Mouse (Mus musculus) thymus, adult 2 months (tissue): Measurements from ENCODE around the gene Prdx5. TPM values are rescaled to one million over a fixed set of nuclear protein-coding genes. Genes with fewer than 3 reads are reported as not detected.
A peak's percentile ranks its signal among the peaks of the same experiment; 100 is the strongest.

Experiments
- DNase-seq: peaks from one replicate; pipeline ENCODE4 v3.0.0; 2021
- H3K27ac ChIP-seq: fragments of 200-500 bp; 2 replicates; pipeline ENCODE4 v1.5.1; 2012; ENCODE audit warnings: low read length, control low read depth; ENCODE audit not compliant: control insufficient read depth, insufficient read depth
- H3K27me3 ChIP-seq: fragments of 200-500 bp; 2 replicates; pipeline ENCODE4 v1.6.1; 2012; ENCODE audit warnings: mild to moderate bottlenecking, low read length, moderate library complexity, mixed read lengths; ENCODE audit not compliant: control insufficient read depth, insufficient read depth
- H3K36me3 ChIP-seq: fragments of 200-500 bp; 2 replicates; pipeline ENCODE4 v1.6.1; 2012; ENCODE audit warnings: mild to moderate bottlenecking, low read length, moderate library complexity; ENCODE audit not compliant: control insufficient read depth, insufficient read depth
- H3K4me1 ChIP-seq: fragments of 200-500 bp; replicated peaks from 2 replicates; pipeline ENCODE4 v1.6.1; 2012; ENCODE audit warnings: low read length; ENCODE audit not compliant: control insufficient read depth, insufficient read depth
- H3K4me3 ChIP-seq: fragments of 200-500 bp; 2 replicates; pipeline ENCODE4 v1.5.1; 2012; ENCODE audit warnings: mild to moderate bottlenecking, low read length, control low read depth, moderate library complexity; ENCODE audit not compliant: control insufficient read depth, insufficient read depth
- CTCF ChIP-seq: fragments of 200-500 bp; IDR thresholded peaks from 2 replicates; pipeline ENCODE4 v1.5.1; 2012; ENCODE audit warnings: mild to moderate bottlenecking, control low read depth, low read length, moderate library complexity, borderline replicate concordance; ENCODE audit not compliant: control insufficient read depth, poor library complexity, insufficient read depth; ENCODE audit errors: extremely low read depth
- POLR2A ChIP-seq: fragments of 200-500 bp; IDR thresholded peaks from 2 replicates; pipeline ENCODE4 v1.6.1; 2012; ENCODE audit warnings: mild to moderate bottlenecking, low read length, control low read depth, moderate library complexity; ENCODE audit not compliant: control insufficient read depth, poor library complexity, insufficient read depth; ENCODE audit errors: extremely low read depth
- WGBS: fragments of 180-500 bp; shearing (Covaris S2); methylation state at CpG from one replicate; pipeline ENCODE4 v1.1.7; 2018; 5-methylcytosine and 5-hydroxymethylcytosine counted together
- polyA plus RNA-seq: library from polyadenylated mRNA; depleted of rRNA; stranded (reverse); fragments of >200 nt; gene quantifications from 2 replicates; pipeline ENCODE4 v1.2.3, GENCODE M21; 2012

The Prdx5 gene
- polyA plus RNA-seq, 1 experiment, result 133 TPM

- Histone ChIP-seq H3K27ac (peak overlapping the region; percentile 61), H3K4me1 (peaks cover 19% of the 10 kb centered on the region), H3K36me3 (no peaks in the 10 kb centered on the region), H3K4me3 (no peak overlapping the region), H3K27me3 (no peaks in the 10 kb centered on the region)
- TF ChIP-seq POLR2A (0 out of 2 replicates have a peak, but pooled peaks have one; percentile 13), CTCF (peak; percentile 41; the same call in 1 of the 2 replicates)
- 31% methylated on average over 5 of the region's 5 CpGs for WGBS
- DNase-seq, result peak; percentile 66
These were observed 38.2 kb downstream of the Prdx5 start for GRCm38 (mm10) chr19:6871574-6872271.

GRCm38 (mm10) chr19:6869355-6869754 is 40.6 kb downstream of the Prdx5 start:
- Histone ChIP-seq H3K4me1 (peaks cover 19% of the 10 kb centered on the region), H3K36me3 (no peaks in the 10 kb centered on the region), H3K27ac (peak overlapping the region; percentile 67), H3K4me3 (peak overlapping the region; percentile 35), H3K27me3 (no peaks in the 10 kb centered on the region)
- peak; percentile 69 for DNase-seq
- TF ChIP-seq POLR2A (no peak), CTCF (no peak)
- WGBS, result 0% methylated on average over 5 of the region's 5 CpGs

GRCm38 (mm10) chr19:6861451-6861850 is 48.5 kb downstream of the Prdx5 start:
- Histone ChIP-seq H3K27ac (no peak overlapping the region), H3K4me1 (peaks cover 25% of the 10 kb centered on the region), H3K4me3 (no peak overlapping the region), H3K36me3 (no peaks in the 10 kb centered on the region), H3K27me3 (no peaks in the 10 kb centered on the region)
- no peak for DNase-seq
- WGBS, result 97% methylated on average over 4 of the region's 4 CpGs
- TF ChIP-seq CTCF (no peak), POLR2A (no peak)

DNA sequence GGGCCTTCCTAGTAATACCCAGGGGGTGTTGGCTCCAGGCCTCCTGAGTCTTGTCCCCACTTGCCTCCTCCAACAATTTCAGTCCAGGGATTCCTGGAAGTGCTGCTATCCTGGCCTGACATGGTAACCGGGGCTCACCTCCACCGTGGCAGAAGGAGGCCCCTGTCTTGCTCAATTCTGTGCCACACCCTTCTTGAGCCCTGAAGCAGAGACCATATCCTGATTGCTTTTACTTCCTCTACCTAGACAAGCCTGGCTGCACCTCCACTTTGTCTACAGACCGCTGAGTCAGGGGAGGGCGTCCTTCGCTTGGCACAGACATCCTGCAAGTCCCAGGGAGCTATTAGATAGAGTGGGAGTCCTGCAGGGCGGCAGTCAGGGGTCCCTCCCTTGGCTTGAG is 49.2 kb downstream of the Prdx5 start:
- Histone ChIP-seq H3K27ac (no peak overlapping the region), H3K36me3 (no peaks in the 10 kb centered on the region), H3K4me3 (no peak overlapping the region), H3K4me1 (peaks cover 32% of the 10 kb centered on the region), H3K27me3 (no peaks in the 10 kb centered on the region)
- no peak for TF ChIP-seq CTCF
- TF ChIP-seq POLR2A, result no peak
- DNase-seq, result no peak
- WGBS, result 70% methylated on average over 6 of the region's 6 CpGs

DNA sequence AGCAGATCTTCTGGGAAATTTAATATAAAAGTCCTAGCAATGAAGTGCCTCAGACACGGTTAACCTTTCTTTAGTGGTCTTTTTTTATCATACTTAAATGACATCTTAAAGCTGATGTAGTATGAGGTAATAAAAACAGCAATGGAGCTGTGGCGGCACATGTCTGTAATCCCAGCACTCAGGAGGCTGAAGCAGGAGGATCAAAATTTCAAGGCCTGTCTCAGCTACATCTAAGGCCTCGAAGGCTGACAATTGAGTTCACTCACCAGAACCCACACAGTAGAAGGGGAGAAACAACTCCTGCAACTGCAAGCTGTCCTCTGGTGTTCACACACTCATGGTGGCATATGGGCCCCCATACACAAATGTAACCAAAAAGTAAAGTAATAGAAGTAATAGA is 49.9 kb downstream of the Prdx5 start:
- DNase-seq, result no peak
- Histone ChIP-seq H3K27ac (no peak overlapping the region), H3K4me1 (peaks cover 38% of the 10 kb centered on the region), H3K36me3 (no peaks in the 10 kb centered on the region; the same call in 1 of the 2 replicates), H3K27me3 (no peaks in the 10 kb centered on the region), H3K4me3 (no peak overlapping the region)
- 94% methylated on average over 3 of the region's 3 CpGs for WGBS
- TF ChIP-seq CTCF, result no peak
- no peak for TF ChIP-seq POLR2A

DNA sequence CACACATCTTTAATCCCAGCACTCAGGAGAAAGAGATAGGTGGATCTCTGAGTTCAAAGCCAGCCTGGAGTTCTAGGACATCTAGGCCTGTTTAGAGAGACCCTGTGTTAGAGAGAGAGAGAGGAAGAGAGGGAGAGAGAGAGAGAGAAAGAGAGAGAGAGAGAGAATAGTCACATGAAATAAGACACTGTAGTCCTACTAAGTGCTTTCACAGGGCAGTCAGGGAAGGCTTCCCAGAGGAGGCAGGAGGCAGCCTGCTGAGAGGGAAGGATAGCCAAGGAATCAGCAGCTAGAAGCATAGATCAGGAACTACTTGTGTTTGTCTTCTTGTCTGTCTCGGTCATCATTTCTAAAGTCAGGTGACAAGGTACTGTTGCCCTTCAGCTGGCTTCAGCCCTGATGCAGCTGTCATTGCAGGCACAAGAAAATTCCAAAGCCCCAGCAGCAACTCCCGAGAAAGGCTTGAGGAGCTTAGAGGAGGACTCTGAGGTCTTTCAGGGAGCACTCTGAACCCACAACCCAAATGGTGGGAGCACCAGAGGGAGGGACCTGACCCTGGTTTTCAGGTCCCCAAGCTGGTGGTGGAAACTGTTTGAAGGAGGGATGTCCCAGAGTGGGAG is 50.8 kb downstream of the Prdx5 start:
- no peak for TF ChIP-seq CTCF
- TF ChIP-seq POLR2A, result no peak
- 94% methylated on average over 2 of the region's 2 CpGs for WGBS
- no peak overlapping the region for H3K4me3 ChIP-seq

GRCm38 (mm10) chr19:6858031-6858430 is 51.9 kb downstream of the Prdx5 start, which contains the start of gene Ccdc88b:
Gene Ccdc88b (minus strand): TSS chr19:6858211.
- peaks cover 38% of the 10 kb centered on the region for H3K4me1 ChIP-seq
- H3K36me3 ChIP-seq, result peaks cover 17% of the 10 kb centered on the region
- H3K4me3 ChIP-seq, result peak within 1 kb of the TSS; percentile 57
- H3K27me3 ChIP-seq, result no peaks in the 10 kb centered on the region
- H3K27ac ChIP-seq, result peak within 1 kb of the TSS; percentile 96
- 4% methylated on average over 7 of the region's 7 CpGs for WGBS
- TF ChIP-seq POLR2A, result peak; percentile 73; the same call in 1 of the 2 replicates
- TF ChIP-seq CTCF, result 0 out of 2 replicates have a peak, but pooled peaks have one; percentile 14
- DNase-seq, result peak; percentile 88

More for the DNA sequence above, 50.8 kb downstream of the Prdx5 start:
- Histone ChIP-seq H3K4me1 (peaks cover 38% of the 10 kb centered on the region), H3K36me3 (peaks cover 7% of the 10 kb centered on the region; the same call in 1 of the 2 replicates), H3K27me3 (no peaks in the 10 kb centered on the region), H3K27ac (no peak overlapping the region; the same call in 1 of the 2 replicates)
- no peak for DNase-seq
